Mouse (Mus musculus) C2C12 (cell line): ENCODE results near the gene Zkscan16.

Source experiments
- CTCF ChIP-seq: IDR thresholded peaks from one replicate; pipeline ENCODE4 v1.5.1; 2011; ENCODE audit not compliant: control insufficient read depth, insufficient read depth, insufficient read length
- MAX ChIP-seq: IDR thresholded peaks from one replicate; pipeline ENCODE4 v1.6.1; 2011; ENCODE audit warnings: mild to moderate bottlenecking, control low read depth
- MYOD1 ChIP-seq: IDR thresholded peaks from one replicate; pipeline ENCODE4 v1.6.1; 2011; ENCODE audit warnings: low read depth; ENCODE audit not compliant: control insufficient read depth, insufficient read length
- MYOG ChIP-seq: IDR thresholded peaks from one replicate; pipeline ENCODE4 v1.6.1; 2011; ENCODE audit not compliant: control insufficient read depth, insufficient read length; ENCODE audit errors: extremely low read depth

GRCm38 (mm10) chr4:58942942-58943341, 486 bp upstream of the Zkscan16 start:
- TF ChIP-seq MYOD1, result no peak
- TF ChIP-seq CTCF, result no peak
- TF ChIP-seq MAX, result no peak
- TF ChIP-seq MYOG, result no peak
